Mouse (Mus musculus) frontal cortex, adult (tissue): ENCODE data around the gene Chchd1.

Experiments
- ATAC-seq: cut with Nextera tagmentation; 2 replicates; pipeline ENCODE4 v1.9.2; 2017; ENCODE audit warnings: mild to moderate bottlenecking, moderate library complexity, mixed read lengths; ENCODE audit not compliant: low TSS enrichment

Gene Chchd1

GRCm38 (mm10) chr14:20702741-20703381 lies at the start of gene Chchd1:
TSS of gene Chchd1 (plus strand) at chr14:20703006.
- peak; percentile 56 for ATAC-seq

DNA sequence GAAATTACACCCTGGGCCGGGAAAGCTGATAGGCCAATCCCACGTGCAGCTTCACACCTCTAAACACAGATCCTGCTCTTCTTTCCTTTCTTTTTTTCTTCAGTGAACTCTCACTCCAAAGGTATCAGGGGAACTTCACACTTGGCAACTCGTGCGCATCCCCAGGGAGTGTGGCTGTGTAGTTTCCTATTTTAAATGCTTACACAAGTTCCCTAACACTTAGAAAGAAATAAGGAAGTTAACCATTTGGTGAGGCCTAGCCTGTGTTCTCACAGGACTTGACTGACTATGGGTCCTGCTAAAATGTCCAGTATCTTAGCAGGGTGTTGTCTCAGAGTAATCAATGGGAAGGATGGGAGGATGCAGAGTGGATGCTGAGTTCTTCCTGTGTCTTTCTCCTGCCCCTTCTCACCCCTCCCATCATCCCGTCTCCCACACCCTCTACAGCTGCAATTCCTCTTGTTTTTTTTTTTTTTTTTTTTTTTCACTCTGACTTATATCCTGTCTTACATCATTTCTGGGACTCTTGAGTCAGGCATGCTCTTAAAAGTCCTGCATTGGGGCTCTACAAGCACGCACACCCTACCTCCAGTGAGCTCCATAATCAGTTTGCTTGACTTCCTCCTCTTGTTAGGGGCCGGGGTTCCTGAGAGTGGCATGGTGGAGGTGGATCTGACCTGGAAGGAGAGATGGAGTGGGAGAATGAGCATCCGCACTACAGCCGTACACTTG lies 48.0 kb upstream of the Chchd1 start:
- ATAC-seq: no peak

DNA sequence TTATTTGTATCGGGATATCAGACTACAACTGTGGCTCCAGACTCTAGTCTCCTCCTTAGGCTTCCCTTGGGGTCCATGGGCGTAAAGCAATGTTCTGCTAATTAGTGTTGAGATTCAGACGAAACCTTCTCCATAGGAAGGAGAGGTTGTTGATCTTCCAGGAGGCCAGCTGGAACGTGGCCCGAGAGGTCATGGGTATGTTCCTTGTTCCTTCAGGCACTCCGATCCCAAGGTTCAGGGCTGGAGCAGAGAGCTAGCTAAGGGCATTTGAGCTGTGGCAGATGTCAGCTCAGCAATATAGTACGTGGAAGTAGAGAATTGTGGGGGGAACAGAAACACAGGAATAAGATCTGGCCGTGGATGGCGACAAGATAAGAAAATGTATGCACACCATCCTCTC lies 47.1 kb upstream of the Chchd1 start:
- ATAC-seq: no peak

- no peak for ATAC-seq
Measured at GRCm38 (mm10) chr14:20656361-20656760, 46.4 kb upstream of the Chchd1 start, which contains the start of gene Myoz1. TSS of gene Myoz1 (minus strand) at chr14:20656540.

- ATAC-seq: peak; percentile 26; the same call in 1 of the 2 replicates
Measured at GRCm38 (mm10) chr14:20658326-20658725, 44.5 kb upstream of the Chchd1 start.

GRCm38 (mm10) chr14:20658902-20659301 lies 43.9 kb upstream of the Chchd1 start:
- no peak for ATAC-seq

GRCm38 (mm10) chr14:20659687-20660086 lies 43.1 kb upstream of the Chchd1 start:
- no peak for ATAC-seq

GRCm38 (mm10) chr14:20660827-20661660 lies 41.8 kb upstream of the Chchd1 start:
- ATAC-seq: peak; percentile 86

- ATAC-seq: no peak
Measured at GRCm38 (mm10) chr14:20661661-20662331, 41.0 kb upstream of the Chchd1 start.

DNA sequence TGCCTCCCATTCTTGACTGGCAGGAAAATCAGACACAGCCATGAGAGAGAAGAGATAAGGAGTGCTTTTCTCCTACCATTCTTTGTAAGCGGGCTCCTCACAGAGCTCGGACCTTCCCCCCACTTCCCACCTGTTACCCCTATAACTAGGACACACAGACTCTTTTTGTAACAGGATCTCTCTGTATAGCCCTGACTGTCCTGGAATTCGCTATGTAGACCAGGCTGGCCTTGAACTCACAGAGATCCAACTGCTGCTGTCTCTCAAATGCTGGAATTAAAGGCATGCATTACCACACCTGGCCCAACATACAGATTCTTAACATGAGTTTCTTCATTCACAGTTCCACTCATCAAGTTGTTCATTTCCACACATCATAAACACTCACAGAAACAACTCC lies 40.1 kb upstream of the Chchd1 start:
- ATAC-seq: no peak

DNA sequence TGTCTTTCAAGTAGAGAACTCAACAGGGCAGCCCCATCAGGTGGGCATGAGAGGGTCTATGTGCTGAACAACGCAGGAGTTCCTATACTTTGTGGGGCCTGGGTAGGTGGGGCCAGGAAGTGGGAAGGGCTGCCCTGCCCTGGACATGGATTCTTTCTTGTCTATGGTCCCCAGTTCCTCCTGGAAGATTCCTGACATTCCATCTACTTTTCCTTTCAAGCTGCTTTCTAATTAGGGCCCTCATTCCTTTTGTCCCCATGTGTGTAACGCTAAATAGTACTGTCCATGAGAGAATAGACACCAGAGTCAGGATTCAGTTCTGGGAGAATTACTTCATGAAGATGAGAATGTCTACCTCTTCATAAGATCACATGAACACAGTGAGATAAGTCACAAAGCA lies 39.2 kb upstream of the Chchd1 start:
- ATAC-seq: no peak

GRCm38 (mm10) chr14:20664436-20664835 lies 38.4 kb upstream of the Chchd1 start:
- ATAC-seq: no peak

DNA sequence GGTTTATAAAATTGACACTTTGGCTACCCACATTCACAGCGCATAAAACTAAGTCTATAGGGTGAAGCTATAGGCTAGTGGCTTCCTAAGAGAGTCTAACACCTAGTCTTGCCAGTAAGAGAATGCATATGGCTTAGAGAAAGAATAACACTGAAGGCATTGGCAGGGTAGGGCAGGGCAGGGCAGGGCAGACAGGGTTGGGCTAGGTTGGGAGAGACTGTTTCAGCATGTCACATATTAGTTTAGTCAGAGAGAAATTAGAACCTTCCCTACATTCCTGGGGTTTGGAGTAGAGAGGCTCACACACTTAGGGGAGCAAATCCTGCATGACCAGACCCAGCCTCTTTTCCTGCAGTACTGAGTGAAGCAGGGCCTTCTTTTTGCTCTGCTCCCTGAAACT lies 35.3 kb upstream of the Chchd1 start:
- no peak for ATAC-seq

- ATAC-seq: no peak
Measured at GRCm38 (mm10) chr14:20668154-20668810, 34.5 kb upstream of the Chchd1 start, which contains the start of gene Synpo2l. TSS of gene Synpo2l (minus strand) at chr14:20668354.

DNA sequence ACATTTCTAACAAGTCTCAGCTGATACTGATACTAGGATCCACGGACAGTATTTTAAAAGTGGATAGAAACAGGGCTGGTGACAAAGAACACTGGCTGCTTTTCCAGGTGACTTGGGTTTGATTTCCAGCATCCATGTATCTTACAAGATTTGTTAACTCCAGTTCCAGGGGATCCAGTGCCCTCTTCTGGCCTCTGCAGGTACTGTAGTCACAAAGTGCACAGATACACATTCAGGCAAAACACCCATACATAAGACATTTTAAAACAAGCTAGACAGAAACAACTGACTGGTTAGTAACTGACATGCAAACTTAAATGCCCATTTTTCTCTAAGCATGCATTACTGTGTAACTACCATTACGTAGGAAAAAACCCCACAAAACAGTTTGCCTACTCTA lies 29.8 kb upstream of the Chchd1 start:
- no peak for ATAC-seq

GRCm38 (mm10) chr14:20673735-20674063 lies 29.1 kb upstream of the Chchd1 start:
- peak; percentile 60 for ATAC-seq

GRCm38 (mm10) chr14:20674064-20674833 lies 28.6 kb upstream of the Chchd1 start, which contains the start of gene Sec24c:
TSS of gene Sec24c (plus strand) at chr14:20674308.
- ATAC-seq: peak; percentile 95

DNA sequence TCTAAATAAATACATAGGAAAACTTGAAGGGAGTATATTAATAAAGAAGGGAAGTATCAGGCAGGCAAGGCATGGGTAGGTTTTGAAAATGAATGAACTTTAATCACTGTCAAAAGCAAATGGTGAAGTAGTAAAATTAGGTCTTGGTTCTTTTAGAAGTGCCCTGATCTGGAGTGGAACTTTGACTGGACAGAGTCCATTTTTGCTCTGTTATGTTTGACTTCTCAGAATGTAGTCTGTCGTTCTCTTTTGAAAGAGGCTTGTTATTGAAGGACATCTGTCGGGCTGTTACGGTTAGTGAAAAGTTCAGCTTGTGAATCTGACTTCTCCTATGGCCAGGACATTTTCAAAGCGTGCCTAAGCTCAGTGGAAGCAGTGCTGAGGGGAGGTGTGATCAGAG lies 24.9 kb upstream of the Chchd1 start:
- no peak for ATAC-seq

DNA sequence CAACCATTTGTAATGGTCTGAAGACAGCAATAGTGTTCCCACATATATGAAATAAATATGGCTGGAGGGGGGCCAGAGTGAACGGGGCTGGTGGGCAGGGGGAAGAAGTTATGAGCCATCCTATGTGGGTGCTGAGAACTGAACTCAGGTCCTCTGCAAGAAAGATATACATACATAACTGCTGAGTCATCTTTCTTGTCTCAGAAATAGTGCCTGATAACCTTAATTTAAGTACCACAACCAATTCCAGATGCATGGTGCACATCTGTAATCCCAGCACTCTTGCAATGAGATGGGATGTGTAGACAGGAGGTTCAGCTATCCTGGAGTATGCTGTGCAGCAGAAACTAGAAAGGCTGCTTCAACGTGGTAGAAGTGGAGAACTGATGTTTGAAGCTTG lies 21.1 kb upstream of the Chchd1 start:
- ATAC-seq: no peak

GRCm38 (mm10) chr14:20682498-20682897 lies 20.3 kb upstream of the Chchd1 start:
- ATAC-seq: no peak

GRCm38 (mm10) chr14:20686576-20686975 lies 16.2 kb upstream of the Chchd1 start:
- peak; percentile 82 for ATAC-seq
